Mouse (Mus musculus): ENCODE results near the gene Zscan29.
A peak's percentile ranks its signal among the peaks of the same experiment; 100 is the strongest.

The Zscan29 gene

GRCm38 (mm10) chr2:121170980-121171742 is at the start of gene Zscan29:
Gene Zscan29, minus strand, starts transcription at chr2:121171125.
- DNase-seq (ENCODE audit: low read depth in 2 of 2, low spot score in 2 of 2) = peak; percentile 81

- no peak for DNase-seq (ENCODE audit: low read depth in 2 of 2, low spot score in 2 of 2)
Measured at GRCm38 (mm10) chr2:121219994-121220393, 49.1 kb upstream of the Zscan29 start.

- no peak for DNase-seq (ENCODE audit: low read depth in 2 of 2, low spot score in 2 of 2)
Measured at GRCm38 (mm10) chr2:121219177-121219576, 48.3 kb upstream of the Zscan29 start.

GRCm38 (mm10) chr2:121214491-121214890 is 43.6 kb upstream of the Zscan29 start:
- no peak for DNase-seq (ENCODE audit: low read depth in 2 of 2, low spot score in 2 of 2)

- DNase-seq (ENCODE audit: low read depth in 2 of 2, low spot score in 2 of 2) = no peak
Measured at GRCm38 (mm10) chr2:121206541-121206940, 35.6 kb upstream of the Zscan29 start.

- no peak for DNase-seq (ENCODE audit: low read depth in 2 of 2, low spot score in 2 of 2)
Measured at GRCm38 (mm10) chr2:121204276-121204675, 33.4 kb upstream of the Zscan29 start.

- no peak for DNase-seq (ENCODE audit: low read depth in 2 of 2, low spot score in 2 of 2)
Measured at GRCm38 (mm10) chr2:121195466-121195865, 24.5 kb upstream of the Zscan29 start.

- DNase-seq (ENCODE audit: low read depth in 2 of 2, low spot score in 2 of 2) = no peak
Measured at GRCm38 (mm10) chr2:121188530-121188929, 17.6 kb upstream of the Zscan29 start.

- DNase-seq (ENCODE audit: low read depth in 2 of 2, low spot score in 2 of 2) = no peak
Measured at GRCm38 (mm10) chr2:121184142-121184541, 13.2 kb upstream of the Zscan29 start.

- DNase-seq (ENCODE audit: low read depth in 2 of 2, low spot score in 2 of 2) = no peak
Measured at GRCm38 (mm10) chr2:121183431-121183830, 12.5 kb upstream of the Zscan29 start.

GRCm38 (mm10) chr2:121178828-121179479 is 8.0 kb upstream of the Zscan29 start:
- no peak for DNase-seq (ENCODE audit: low read depth in 2 of 2, low spot score in 2 of 2)

GRCm38 (mm10) chr2:121170481-121170971 is 399 bp downstream of the Zscan29 start, which contains the start of gene Tubgcp4:
Gene Tubgcp4, plus strand, starts transcription at chr2:121170654.
- peak in 1 of 2 experiments; percentile 33 for DNase-seq (ENCODE audit: low read depth in 2 of 2, low spot score in 2 of 2)

GRCm38 (mm10) chr2:121169902-121170301 is 1.0 kb downstream of the Zscan29 start:
- peak in 1 of 2 experiments; percentile 2 for DNase-seq (ENCODE audit: low read depth in 2 of 2, low spot score in 2 of 2)

GRCm38 (mm10) chr2:121169173-121169572 is 1.8 kb downstream of the Zscan29 start:
- no peak for DNase-seq (ENCODE audit: low read depth in 2 of 2, low spot score in 2 of 2)

- no peak for DNase-seq (ENCODE audit: low read depth in 2 of 2, low spot score in 2 of 2)
Measured at GRCm38 (mm10) chr2:121153100-121153499, 17.8 kb downstream of the Zscan29 start.

- no peak for DNase-seq (ENCODE audit: low read depth in 2 of 2, low spot score in 2 of 2)
Measured at GRCm38 (mm10) chr2:121149679-121150078, 21.2 kb downstream of the Zscan29 start.

- no peak for DNase-seq (ENCODE audit: low read depth in 2 of 2, low spot score in 2 of 2)
Measured at GRCm38 (mm10) chr2:121142415-121142814, 28.5 kb downstream of the Zscan29 start.

GRCm38 (mm10) chr2:121141216-121142035 is 29.5 kb downstream of the Zscan29 start:
- no peak for DNase-seq (ENCODE audit: low read depth in 2 of 2, low spot score in 2 of 2)

- peak; percentile 69 to 88 for DNase-seq (ENCODE audit: low read depth in 2 of 2, low spot score in 2 of 2)
Measured at GRCm38 (mm10) chr2:121140018-121140882, 30.7 kb downstream of the Zscan29 start, which contains the start of the genes Adal and Lcmt2. Gene Adal, plus strand, starts transcription at chr2:121140428. Gene Lcmt2, minus strand, starts transcription at chr2:121140653.
